9 mouse cellular contexts compared by ENCODE assay signal in the genomic region with DNA sequence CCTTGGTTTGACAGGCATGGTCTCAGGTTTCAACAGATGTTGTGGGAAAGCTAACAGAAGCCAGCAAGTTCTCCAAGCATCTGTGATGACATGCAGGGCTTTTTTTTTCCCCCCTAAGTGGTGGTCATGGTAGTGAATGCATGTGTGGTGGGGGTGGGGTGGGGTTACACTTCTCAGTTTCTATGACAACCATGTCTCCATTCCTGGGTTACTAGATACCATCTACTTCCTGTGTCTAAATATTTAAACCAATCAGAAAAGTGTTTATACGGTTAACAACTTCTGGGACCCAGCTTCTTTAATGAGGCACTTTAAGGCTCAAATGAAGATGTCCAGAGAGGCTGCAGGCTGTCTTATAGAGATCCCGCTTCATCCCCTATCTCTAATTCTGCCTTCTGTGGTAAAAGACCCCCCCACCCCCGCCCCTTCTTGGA. TPM values are rescaled to one million over a fixed set of nuclear protein-coding genes. Genes with fewer than 3 reads are reported as not detected.
A peak's percentile ranks its signal among the peaks of the same experiment; 100 is the strongest.
DNase-seq lines count a peak whose midpoint lies in the region; ATAC-seq and TF ChIP-seq lines count a peak whose summit lies in the region.
"Had no signal": no experiment of that assay in that cellular context is flagged by ENCODE, and none has a peak within 500 bp of the region (broad histone marks: within the 10 kb centered on the region; RNA-seq: fewer than 3 reads in every experiment).

No protein-coding gene starts in this region.

- H3K4me2 ChIP-seq in heart, embryonic 13.5 days, result peak overlapping the region; percentile 76
- peak overlapping the region; percentile 91 for H3K4me2 ChIP-seq in liver, embryonic 15.5 days
- H3K4me2 ChIP-seq in stomach, embryonic 14.5 days (replicated peaks; ENCODE audit: low read depth, low read length), result peak overlapping the region; percentile 69

- no peak overlapping the region for H3K4me3 ChIP-seq in kidney, adult 2 months (ENCODE audit: insufficient read depth, low read depth, low read length)
- peak overlapping the region; percentile 91 for H3K4me3 ChIP-seq in heart, embryonic 13.5 days
- H3K4me3 ChIP-seq in liver, embryonic 15.5 days (replicated peaks), result peak overlapping the region; percentile 73
- H3K4me3 ChIP-seq in stomach, embryonic 14.5 days (ENCODE audit: low read depth, low read length), result peak overlapping the region; percentile 86

- ATAC-seq in heart, embryonic 13.5 days (ENCODE audit: extremely low read depth, insufficient number of reproducible peaks, low FRiP score, low TSS enrichment), result no peak
- no peak for ATAC-seq in liver, embryonic 15.5 days (ENCODE audit: insufficient read depth)
- ATAC-seq in stomach, embryonic 14.5 days (ENCODE audit: insufficient number of reproducible peaks, insufficient read depth, low FRiP score, low read depth), result no peak

- no peak for DNase-seq in kidney, adult 2 months
- DNase-seq in kidney, adult 8-10 months, result no peak
- peak; percentile 72 for DNase-seq in adipocyte (ENCODE audit: low spot score)
- DNase-seq in left cerebral cortex, adult 9 months (ENCODE audit: low spot score in 2 of 2), result no peak
- DNase-seq in ovary, postnatal 10 days (ENCODE audit: low spot score), result no peak

- H3K9ac ChIP-seq in heart, embryonic 13.5 days, result peak overlapping the region; percentile 96
- no peak overlapping the region for H3K9ac ChIP-seq in liver, embryonic 15.5 days
- no peak overlapping the region for H3K9ac ChIP-seq in stomach, embryonic 14.5 days (replicated peaks; ENCODE audit: low read depth, low read length)

- peaks cover 28% of the 10 kb centered on the region for H3K4me1 ChIP-seq in kidney, adult 2 months (ENCODE audit: control insufficient read depth, insufficient read depth, low read length)
- H3K4me1 ChIP-seq in heart, embryonic 13.5 days, result peaks cover 59% of the 10 kb centered on the region
- peaks cover 57% of the 10 kb centered on the region for H3K4me1 ChIP-seq in liver, embryonic 15.5 days (replicated peaks)
- H3K4me1 ChIP-seq in stomach, embryonic 14.5 days (ENCODE audit: control insufficient read depth, insufficient read depth, low read length), result peaks cover 11% of the 10 kb centered on the region

- H3K36me3 ChIP-seq in kidney, adult 2 months (ENCODE audit: control insufficient read depth, insufficient read depth, low read length), result no peaks in the 10 kb centered on the region
- H3K36me3 ChIP-seq in heart, embryonic 13.5 days, result no peaks in the 10 kb centered on the region
- H3K36me3 ChIP-seq in liver, embryonic 15.5 days (replicated peaks), result no peaks in the 10 kb centered on the region
- no peaks in the 10 kb centered on the region for H3K36me3 ChIP-seq in stomach, embryonic 14.5 days (ENCODE audit: control insufficient read depth, insufficient read depth, low read length)
- H3K36me3 ChIP-seq: G1E had no signal

- H3K9me3 ChIP-seq in heart, embryonic 13.5 days, result no peaks in the 10 kb centered on the region
- H3K9me3 ChIP-seq in liver, embryonic 15.5 days (replicated peaks), result no peaks in the 10 kb centered on the region
- no peaks in the 10 kb centered on the region for H3K9me3 ChIP-seq in stomach, embryonic 14.5 days (ENCODE audit: control insufficient read depth, low read depth, low read length)

- WGBS in kidney, adult 2 months, result 54% methylated on average over 3 of the region's 3 CpGs
- WGBS in heart, embryonic 13.5 days, result 26% methylated on average over 3 of the region's 3 CpGs
- WGBS in liver, embryonic 15.5 days (ENCODE audit: insufficient replicate concordance), result 2% methylated on average over 3 of the region's 3 CpGs
- whole genome bisulfite sequencing in stomach, embryonic 14.5 days, result 16% methylated on average over 3 of the region's 3 CpGs

- TF ChIP-seq POLR2A in kidney, adult 2 months (IDR thresholded peaks at IDR 0.05; ENCODE audit: low read depth, low read length), result no peak

- no peak for TF ChIP-seq CTCF in kidney, adult 2 months (conservative IDR thresholded peaks at IDR 0.05; ENCODE audit: insufficient read depth, insufficient read length, low read depth, low read length)

- peak overlapping the region; percentile 66 for H3K27ac ChIP-seq in kidney, adult 2 months (ENCODE audit: insufficient read depth, low read depth, low read length)
- peak overlapping the region; percentile 88 for H3K27ac ChIP-seq in heart, embryonic 13.5 days (replicated peaks)
- 0 out of 2 replicates have a peak overlapping the region, but pooled peaks have one; percentile 66 for H3K27ac ChIP-seq in liver, embryonic 15.5 days (replicated peaks)
- peak overlapping the region; percentile 86; the same call in 1 of the 2 replicates for H3K27ac ChIP-seq in stomach, embryonic 14.5 days (ENCODE audit: low read length)

- H3K27me3 ChIP-seq in kidney, adult 2 months (replicated peaks; ENCODE audit: control insufficient read depth, insufficient read depth, low read length), result no peaks in the 10 kb centered on the region
- H3K27me3 ChIP-seq in heart, embryonic 13.5 days (replicated peaks), result no peaks in the 10 kb centered on the region
- H3K27me3 ChIP-seq in liver, embryonic 15.5 days, result no peaks in the 10 kb centered on the region
- no peaks in the 10 kb centered on the region for H3K27me3 ChIP-seq in stomach, embryonic 14.5 days (ENCODE audit: control insufficient read depth, insufficient read depth, low read length)

RNA-seq across cellular contexts. Expression of a gene that starts 2.0 kb away (rescaled TPM):
- polyA plus RNA-seq in kidney, adult 2 months (2012; rRNA removed), result 28.0 and 28.6 TPM in 2 replicates
- polyA plus RNA-seq in heart, embryonic 13.5 days (2015; fragmentation: Nextera tagmentation; extraction: Ambion mirVana), result 51.9 and 58.9 TPM in 2 replicates
- 18.6 and 19.8 TPM in 2 replicates for polyA plus RNA-seq in liver, embryonic 15.5 days (2015; fragmentation: Nextera tagmentation; extraction: Ambion mirVana)
- polyA plus RNA-seq in stomach, embryonic 14.5 days (2014; fragmentation: Nextera tagmentation; extraction: Ambion mirVana), result 77.9 and 93.4 TPM in 2 replicates
